Mouse (Mus musculus): ENCODE data around the gene Spg21. TPM values are rescaled to one million over a fixed set of nuclear protein-coding genes. Genes with fewer than 3 reads are reported as not detected.

The Spg21 gene
- total RNA-seq, 2 experiments from 2014 or later, result 80.8 to 107 TPM

GRCm38 (mm10) chr9:65534111-65534510, 73.4 kb downstream of the Spg21 start:
- ATAC-seq (ENCODE audit: poor library complexity, severe bottlenecking), result no peak

GRCm38 (mm10) chr9:65535191-65535722, 74.5 kb downstream of the Spg21 start:
- ATAC-seq (ENCODE audit: poor library complexity, severe bottlenecking), result peak; percentile 79

DNA sequence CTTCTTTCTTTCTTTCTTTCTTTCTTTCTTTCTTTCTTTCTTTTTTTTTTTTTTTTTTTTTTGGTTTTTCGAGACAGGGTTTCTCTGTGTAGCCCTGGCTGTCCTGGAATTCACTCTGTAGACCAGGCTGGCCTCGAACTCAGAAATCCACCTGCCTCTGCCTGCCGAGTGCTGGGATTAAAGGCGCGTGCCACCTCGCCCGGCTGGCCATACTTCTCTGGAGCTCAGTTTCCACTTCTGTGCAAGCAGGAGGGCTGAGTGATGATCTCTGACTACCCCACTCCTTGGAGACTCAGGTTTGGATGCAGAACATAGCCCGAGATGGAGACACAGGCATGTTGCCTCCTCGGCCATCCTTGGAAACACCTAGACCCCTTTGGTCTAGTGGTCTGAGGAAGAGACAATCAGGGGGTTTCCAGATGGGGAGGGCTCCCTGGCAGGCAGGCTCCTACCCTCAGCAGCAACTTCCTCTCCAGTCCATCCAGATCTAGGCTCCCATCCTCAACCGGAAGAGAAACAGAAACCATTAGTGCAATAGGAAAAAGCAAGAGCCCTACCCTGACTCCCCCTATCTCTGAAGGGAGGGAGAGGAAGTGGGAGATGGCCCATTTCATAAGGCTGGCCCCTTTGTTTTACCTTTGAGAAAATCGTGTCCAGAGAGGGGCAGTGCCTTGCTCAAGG, 75.2 kb downstream of the Spg21 start:
- peak; percentile 70 for ATAC-seq (ENCODE audit: poor library complexity, severe bottlenecking)

DNA sequence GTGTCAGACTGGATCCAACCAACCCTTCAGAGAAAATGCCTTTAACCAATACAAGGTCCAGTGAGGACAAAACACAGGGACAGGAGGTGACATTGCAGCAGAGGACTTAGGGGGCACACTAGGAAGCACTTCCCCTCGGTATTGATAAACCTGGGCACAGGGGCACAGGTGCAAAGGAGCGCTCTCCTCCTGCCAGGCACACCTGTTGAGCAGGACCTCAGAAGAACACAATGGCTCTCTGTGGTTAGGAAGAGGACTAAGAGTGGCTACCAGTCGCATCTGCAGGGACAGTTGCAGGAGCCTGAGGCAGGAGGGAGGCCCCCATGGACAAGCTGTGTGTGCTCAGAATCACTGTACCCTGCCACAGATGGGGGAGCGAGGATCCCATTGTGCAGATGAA, 75.7 kb downstream of the Spg21 start:
- no peak for ATAC-seq (ENCODE audit: poor library complexity, severe bottlenecking)

Other genes with a start within 250 kb of the Spg21 start
- not detected in 2 replicates for gene Cilp, start 195.8 kb upstream of the Spg21 start, total RNA-seq (2015)
- not detected in 2 replicates for gene Cilp, start 195.8 kb upstream of the Spg21 start, total RNA-seq (2017)
- gene Clpx, start 166.7 kb upstream of the Spg21 start, total RNA-seq (2015), result 17.6 and 23.2 TPM in 2 replicates
- 38.6 and 41.1 TPM in 2 replicates for gene Clpx, start 166.7 kb upstream of the Spg21 start, total RNA-seq (2017)
- 14.3 and 15.6 TPM in 2 replicates for gene Pdcd7, start 114.8 kb upstream of the Spg21 start, total RNA-seq (2015)
- gene Pdcd7, start 114.8 kb upstream of the Spg21 start, total RNA-seq (2017), result 18.0 and 19.3 TPM in 2 replicates
- 0.58 TPM in 1 of 2 replicates, not detected in the other for gene Ubap1l, start 99.9 kb upstream of the Spg21 start, total RNA-seq (2015)
- 0.12 TPM in 1 of 2 replicates, not detected in the other for gene Ubap1l, start 99.9 kb upstream of the Spg21 start, total RNA-seq (2017)
- gene Kbtbd13, start 69.3 kb upstream of the Spg21 start, total RNA-seq (2015), result not detected in 2 replicates
- gene Kbtbd13, start 69.3 kb upstream of the Spg21 start, total RNA-seq (2017), result not detected in 2 replicates
- 0.25 TPM in 1 of 2 replicates, not detected in the other for gene Rasl12, start 62.4 kb upstream of the Spg21 start, total RNA-seq (2015)
- gene Rasl12, start 62.4 kb upstream of the Spg21 start, total RNA-seq (2017), result 0.07 and 0.41 TPM in 2 replicates
- not detected in 2 replicates for gene Slc51b, start 38.0 kb upstream of the Spg21 start, total RNA-seq (2015)
- not detected in 2 replicates for gene Slc51b, start 38.0 kb upstream of the Spg21 start, total RNA-seq (2017)
- 12.2 and 20.5 TPM in 2 replicates for gene Mtfmt, start 25.2 kb upstream of the Spg21 start, total RNA-seq (2015)
- 6.7 and 9.5 TPM in 2 replicates for gene Mtfmt, start 25.2 kb upstream of the Spg21 start, total RNA-seq (2017)
- gene Ankdd1a, start 59.2 kb downstream of the Spg21 start, total RNA-seq (2015), result not detected in 2 replicates
- gene Ankdd1a, start 59.2 kb downstream of the Spg21 start, total RNA-seq (2017), result 0.08 TPM in 1 of 2 replicates, not detected in the other
- gene Plekho2, start 119.1 kb downstream of the Spg21 start, total RNA-seq (2015), result 59.1 and 68.1 TPM in 2 replicates
- 52.5 and 60.6 TPM in 2 replicates for gene Plekho2, start 119.1 kb downstream of the Spg21 start, total RNA-seq (2017)
- 12.1 and 12.6 TPM in 2 replicates for gene Pif1, start 126.2 kb downstream of the Spg21 start, total RNA-seq (2015)
- 12.7 and 16.9 TPM in 2 replicates for gene Pif1, start 126.2 kb downstream of the Spg21 start, total RNA-seq (2017)
- 0.45 TPM in 1 of 2 replicates, not detected in the other for gene Rbpms2, start 168.7 kb downstream of the Spg21 start, total RNA-seq (2015)
- gene Rbpms2, start 168.7 kb downstream of the Spg21 start, total RNA-seq (2017), result not detected in 2 replicates
- gene Oaz2, start 207.1 kb downstream of the Spg21 start, total RNA-seq (2015), result 12.5 and 15.9 TPM in 2 replicates
- gene Oaz2, start 207.1 kb downstream of the Spg21 start, total RNA-seq (2017), result 40.2 and 43.9 TPM in 2 replicates

Data from megakaryocyte, adult 5-6 weeks (primary cell).